Mouse (Mus musculus) spleen, postnatal 36 days (tissue): ENCODE results near the gene Ttll12.

Experiments
- DNase-seq, 2 experiments: peaks; one replicate each; pipeline ENCODE4 v3.0.0; 2022; ENCODE audit warnings: low spot score in 2 of 2, mixed read lengths in 1 of 2

Gene Ttll12

GRCm38 (mm10) chr15:83594513-83595363 lies at the start of gene Ttll12:
Gene Ttll12, minus strand, starts transcription at chr15:83595157.
- DNase-seq = peak; percentile 81 to 90

- DNase-seq = no peak
These were observed 47.6 kb upstream of the Ttll12 start for GRCm38 (mm10) chr15:83642518-83642917.

GRCm38 (mm10) chr15:83640208-83640607 lies 45.3 kb upstream of the Ttll12 start:
- DNase-seq = no peak

- no peak for DNase-seq
These were observed 44.2 kb upstream of the Ttll12 start for GRCm38 (mm10) chr15:83639160-83639559.

GRCm38 (mm10) chr15:83638196-83638899 lies 43.4 kb upstream of the Ttll12 start:
- no peak for DNase-seq

DNA sequence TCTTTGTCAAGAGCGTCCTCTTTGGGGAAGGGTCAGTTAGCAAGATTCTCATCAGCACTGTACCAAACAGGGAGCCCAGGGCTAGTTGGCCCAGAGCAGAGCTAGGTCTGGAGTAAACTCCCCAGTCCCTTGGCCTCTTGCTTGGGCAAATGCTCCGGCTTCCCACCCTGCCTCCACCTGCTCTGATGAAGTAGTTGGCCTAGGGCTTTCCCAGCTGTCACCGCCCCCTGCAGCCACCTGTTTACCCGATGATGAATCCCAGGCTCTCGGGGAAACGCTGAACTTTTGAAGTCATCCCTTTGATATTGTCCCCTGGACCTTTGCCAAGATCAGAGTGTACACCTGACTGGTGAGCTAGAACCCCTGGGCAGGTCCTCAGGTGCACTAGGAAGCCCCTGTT lies 41.8 kb upstream of the Ttll12 start:
- DNase-seq = no peak

GRCm38 (mm10) chr15:83635251-83635650 lies 40.3 kb upstream of the Ttll12 start:
- DNase-seq = no peak

DNA sequence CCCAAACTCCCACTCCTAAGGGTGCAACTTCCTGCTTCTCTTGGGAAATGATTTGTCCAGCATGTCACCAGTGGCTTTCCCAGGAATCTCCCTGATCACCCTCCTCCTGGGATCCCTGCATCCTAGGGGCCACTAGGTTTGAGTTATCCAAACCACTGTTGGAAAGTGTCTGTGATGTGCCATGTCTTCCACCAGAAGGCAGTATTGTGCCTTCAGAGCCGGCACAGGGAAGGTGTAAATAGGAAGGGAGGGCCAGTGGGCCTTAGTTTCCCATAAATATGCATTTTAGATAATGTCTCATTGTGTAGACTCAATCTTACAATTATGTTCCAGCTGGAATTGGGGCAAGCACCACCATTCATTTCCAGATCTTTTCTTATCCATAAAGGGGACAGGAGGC lies 39.1 kb upstream of the Ttll12 start:
- DNase-seq = no peak

DNA sequence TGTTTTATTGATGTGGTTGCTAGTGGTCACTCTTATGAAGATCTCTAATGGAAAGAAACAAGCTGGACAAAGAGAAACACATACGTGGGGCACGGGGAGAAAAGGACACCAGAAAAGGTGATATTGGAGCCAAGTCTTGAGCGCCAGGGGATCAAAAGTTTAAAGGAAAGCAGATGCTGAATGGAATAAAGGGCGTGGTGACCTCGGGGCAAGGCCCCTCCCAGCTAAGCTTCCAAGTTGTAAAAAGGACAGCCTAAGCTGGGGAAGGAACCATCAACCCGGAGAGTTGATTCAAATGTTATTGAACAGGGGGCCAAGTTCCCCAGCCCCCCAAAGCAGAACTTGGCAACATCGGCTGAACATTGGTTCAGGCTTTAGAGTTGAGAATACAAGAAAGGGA lies 36.1 kb upstream of the Ttll12 start:
- DNase-seq = no peak

GRCm38 (mm10) chr15:83629716-83630115 lies 34.8 kb upstream of the Ttll12 start:
- DNase-seq = no peak

DNA sequence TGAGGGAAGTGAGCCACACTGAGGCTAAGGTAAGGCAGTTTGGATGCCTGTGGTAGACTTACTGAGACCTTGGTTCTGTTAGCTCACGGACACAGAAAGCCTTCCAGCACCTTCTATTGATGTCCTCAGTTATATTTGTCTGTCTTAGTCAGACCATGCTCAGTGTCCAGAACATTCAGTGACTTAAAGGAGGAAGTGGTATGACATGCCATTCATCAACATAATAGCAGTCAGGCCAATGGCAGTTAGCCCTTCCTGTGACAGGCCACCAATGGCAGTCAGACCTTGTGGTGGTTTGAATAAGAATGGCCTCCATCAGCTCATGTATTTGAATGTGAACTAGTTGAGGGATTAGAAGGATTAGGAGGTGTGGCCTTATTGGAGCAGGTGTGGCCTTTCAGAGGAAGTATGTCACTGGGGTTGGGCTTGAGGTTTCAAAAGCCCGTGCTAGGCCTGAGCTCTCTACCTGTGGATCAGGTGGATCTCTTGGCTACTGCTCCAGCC lies 31.2 kb upstream of the Ttll12 start:
- DNase-seq = no peak

GRCm38 (mm10) chr15:83615245-83615644 lies 20.3 kb upstream of the Ttll12 start:
- no peak for DNase-seq

- DNase-seq = peak; percentile 59 to 76
These were observed 12.3 kb upstream of the Ttll12 start for GRCm38 (mm10) chr15:83607115-83607802.

DNA sequence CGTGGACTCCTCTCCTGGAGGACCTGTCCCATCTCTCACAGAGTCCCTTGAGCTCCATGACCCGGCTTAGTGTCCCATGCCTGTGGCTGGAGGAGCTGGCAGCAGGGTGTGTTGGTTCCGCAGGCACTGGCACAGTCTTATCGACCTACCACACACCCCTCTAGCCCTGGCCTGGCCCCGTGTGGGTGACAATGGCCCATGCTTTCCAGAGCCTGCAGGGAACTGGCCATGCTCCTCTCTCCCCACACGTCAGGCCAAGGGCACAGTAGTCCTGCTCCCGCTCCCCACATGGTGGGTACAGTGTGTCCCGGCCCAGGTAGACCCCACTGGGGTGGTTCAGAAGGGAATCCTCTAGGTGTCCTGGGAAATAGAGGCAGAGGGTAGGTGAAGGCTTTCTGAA lies 11.7 kb upstream of the Ttll12 start:
- peak; percentile 52 to 72 for DNase-seq

DNA sequence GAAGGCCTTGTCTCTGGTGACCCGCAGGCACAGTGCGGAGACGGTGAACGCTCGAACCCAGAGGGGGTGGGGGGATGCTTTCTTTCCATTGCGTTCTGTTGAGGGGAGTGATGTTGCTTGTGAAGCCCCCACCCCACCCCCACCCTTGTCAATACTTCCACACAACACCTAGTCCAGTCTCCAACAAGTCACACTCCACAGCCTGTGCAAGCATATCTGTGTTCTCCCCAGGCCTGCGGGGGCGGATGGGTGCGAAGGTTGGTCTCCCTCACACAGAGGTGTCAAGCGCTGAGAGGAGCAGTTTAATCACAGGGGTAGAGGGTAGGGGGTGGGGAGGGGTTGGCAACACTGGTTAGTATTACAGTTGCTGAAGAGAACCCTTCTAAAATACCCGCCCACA lies 11.3 kb upstream of the Ttll12 start:
- DNase-seq = no peak

DNA sequence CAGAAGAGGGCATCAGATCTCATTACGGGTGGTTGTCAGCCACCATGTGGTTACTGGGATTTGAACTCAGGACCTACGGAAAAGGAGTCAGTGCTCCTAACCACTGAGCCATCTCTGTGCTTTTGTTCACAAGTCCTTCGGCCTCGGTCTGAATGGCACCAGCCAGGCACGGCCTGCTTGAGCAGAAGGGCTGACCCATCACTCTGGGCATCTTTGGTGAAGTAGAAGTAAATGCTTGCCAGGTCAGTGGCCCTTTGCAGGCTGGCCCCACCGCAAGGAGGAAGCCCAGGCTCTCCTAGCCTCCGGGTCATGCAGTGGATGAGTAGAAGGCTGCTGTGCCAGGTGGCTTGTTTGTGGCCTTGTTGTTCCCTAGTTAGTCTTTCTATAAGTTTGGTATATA lies 8.5 kb upstream of the Ttll12 start:
- no peak for DNase-seq

DNA sequence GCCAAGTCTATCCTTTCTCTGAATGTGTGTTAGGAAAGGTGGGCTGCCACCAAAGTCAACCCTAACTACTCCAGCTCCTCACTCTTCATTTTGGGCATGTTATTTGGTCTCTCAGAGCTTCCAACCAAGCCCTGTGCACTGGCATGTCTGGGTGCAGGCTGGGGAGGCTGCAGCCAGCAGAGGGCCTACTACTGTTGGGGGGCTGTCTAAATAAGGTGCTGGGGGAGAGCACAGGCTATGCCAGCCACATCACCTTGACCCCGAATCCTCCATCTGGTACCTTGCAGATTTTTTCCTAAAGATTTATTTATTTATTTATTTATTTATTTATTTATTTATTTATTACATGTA lies 8.1 kb upstream of the Ttll12 start:
- no peak for DNase-seq

DNA sequence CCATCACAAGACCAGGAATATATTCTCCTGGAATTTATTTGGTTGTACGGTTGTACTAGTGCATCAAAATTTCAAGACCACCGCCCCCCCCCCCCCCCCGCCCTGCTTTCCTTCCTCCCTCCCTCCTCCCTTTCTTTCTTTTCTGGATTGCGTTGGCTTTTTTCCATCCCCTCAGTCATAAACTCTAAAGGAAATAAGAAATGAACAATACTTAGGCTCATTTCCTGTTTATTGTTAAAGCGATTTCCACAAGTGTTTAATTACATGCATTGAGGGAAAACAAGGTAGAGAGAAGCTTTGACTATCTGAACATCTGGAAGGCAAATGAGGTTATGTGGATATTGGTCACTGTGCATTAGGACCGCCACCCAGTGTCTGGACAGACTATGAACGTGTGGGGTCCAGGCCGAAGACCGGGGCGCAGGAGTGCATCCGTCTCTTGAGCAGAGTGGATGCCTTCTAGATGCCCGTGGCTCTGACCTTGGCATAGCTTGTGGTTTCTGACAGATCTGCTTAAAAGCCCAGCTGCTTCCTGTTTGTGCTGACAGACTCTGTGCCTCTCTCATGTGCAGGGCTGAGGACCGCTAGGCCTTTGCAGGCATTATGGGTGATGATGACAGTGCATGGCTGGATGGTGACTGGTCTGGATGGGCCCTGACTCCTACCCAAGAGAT lies 7.6 kb upstream of the Ttll12 start:
- peak; percentile 81 to 85 for DNase-seq

DNA sequence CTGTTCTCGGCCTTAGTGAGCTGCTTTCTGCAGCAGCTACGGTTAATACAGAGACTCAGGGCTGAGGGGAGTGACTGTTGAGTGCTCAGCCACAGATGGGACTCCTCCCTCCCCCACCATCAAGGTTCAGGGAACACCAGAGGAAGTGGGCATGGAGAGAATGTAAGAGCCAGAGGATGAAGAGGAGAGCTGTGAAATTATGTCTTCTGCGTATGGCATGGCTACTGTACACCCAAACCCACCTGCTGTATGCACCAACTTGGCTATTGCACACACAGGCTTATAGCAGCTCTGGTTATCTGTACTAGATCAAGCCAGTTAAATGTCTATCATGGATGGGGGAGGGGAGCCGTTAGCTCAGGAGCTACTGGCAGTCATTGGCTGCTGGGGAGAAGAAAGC lies 6.2 kb upstream of the Ttll12 start:
- no peak for DNase-seq

DNA sequence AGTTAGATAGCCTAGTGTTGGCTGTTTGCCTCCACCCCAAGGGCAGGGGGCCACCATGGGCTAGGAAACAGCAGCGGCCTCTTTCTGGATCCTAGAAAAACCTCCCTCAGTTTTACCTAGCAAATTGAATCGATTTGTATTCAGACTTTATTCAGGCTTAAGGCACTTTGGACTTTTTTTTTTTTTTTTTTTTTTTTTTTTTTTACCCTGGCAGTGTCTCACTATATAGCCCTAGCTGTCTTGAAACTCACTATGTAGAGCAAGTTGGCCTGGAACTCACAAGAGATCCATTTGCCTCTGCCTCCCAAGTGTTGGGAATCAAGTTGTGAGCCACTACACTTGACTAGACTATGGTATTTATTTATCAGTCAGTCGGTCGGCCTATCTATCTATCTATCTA lies 1.9 kb upstream of the Ttll12 start:
- DNase-seq = no peak

DNA sequence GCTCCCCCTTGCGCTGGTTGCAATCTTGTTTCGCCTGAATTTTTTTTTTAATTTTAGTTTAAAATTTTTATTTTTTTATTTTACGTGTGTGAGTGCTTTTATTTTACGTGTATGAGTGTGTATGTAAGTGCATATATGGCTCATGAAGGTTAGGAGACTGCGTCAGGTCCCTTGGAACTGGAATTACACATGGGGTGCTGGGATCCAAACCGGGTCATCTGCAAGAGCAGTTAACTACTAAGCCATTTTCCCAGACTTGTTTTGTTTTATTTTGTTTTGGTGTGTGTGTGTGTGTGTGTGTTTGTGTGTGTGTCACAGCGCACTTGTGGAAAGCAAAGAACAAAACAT lies 381 bp upstream of the Ttll12 start:
- DNase-seq = no peak
